Mouse (Mus musculus) forebrain, embryonic 14.5 days (tissue): ENCODE data around the gene Rock2. TPM values are rescaled to one million over a fixed set of nuclear protein-coding genes. Genes with fewer than 3 reads are reported as not detected.

Source experiments
- ATAC-seq: fragments of 200-750 bp; cut with Nextera tagmentation; 2 replicates; pipeline ENCODE4 v1.8.0; 2017; ENCODE audit warnings: mild to moderate bottlenecking, moderate library complexity
- DNase-seq: peaks from one replicate; pipeline ENCODE4 v3.0.0-alpha.2; 2015; ENCODE audit warnings: low spot score
- H3K27ac ChIP-seq: fragments of 300-500 bp; sonication (generic); 2 replicates; pipeline ENCODE4 v1.5.1; 2014; ENCODE audit warnings: low read depth, mild to moderate bottlenecking, control low read depth, low read length, moderate library complexity
- H3K27me3 ChIP-seq: fragments of 300-500 bp; sonication (generic); replicated peaks from 2 replicates; pipeline ENCODE4 v1.6.1; 2014; ENCODE audit warnings: low read length, control low read depth, mixed read lengths; ENCODE audit not compliant: control insufficient read depth, insufficient read depth
- H3K36me3 ChIP-seq: fragments of 300-500 bp; sonication (generic); 2 replicates; pipeline ENCODE4 v1.6.1; 2014; ENCODE audit warnings: low read length, control low read depth; ENCODE audit not compliant: control insufficient read depth, insufficient read depth
- H3K4me1 ChIP-seq: fragments of 300-500 bp; sonication (generic); 2 replicates; pipeline ENCODE4 v1.6.1; 2014; ENCODE audit warnings: antibody characterized with exemption, low read length, control low read depth; ENCODE audit not compliant: control insufficient read depth, insufficient read depth
- H3K4me2 ChIP-seq: fragments of 300-500 bp; sonication (generic); 2 replicates; pipeline ENCODE4 v1.6.1; 2014; ENCODE audit warnings: mild to moderate bottlenecking, control low read depth, low read length
- H3K4me3 ChIP-seq: fragments of 300-500 bp; sonication (generic); 2 replicates; pipeline ENCODE4 v1.5.1; 2014; ENCODE audit warnings: low read depth, low read length, control low read depth
- H3K9ac ChIP-seq: fragments of 300-500 bp; sonication (generic); 2 replicates; pipeline ENCODE4 v1.6.1; 2014; ENCODE audit warnings: mild to moderate bottlenecking, low read length, control low read depth, moderate library complexity
- H3K9me3 ChIP-seq: fragments of 300-500 bp; sonication (generic); replicated peaks from 2 replicates; pipeline ENCODE4 v1.6.1; 2016; ENCODE audit warnings: low read length, control low read depth, mixed read lengths; ENCODE audit not compliant: control insufficient read depth
- WGBS: fragments of 180-500 bp; shearing (Covaris S2); extraction: QIAGEN DNeasy Blood & Tissue Kit; methylation state at CpG from one replicate; pipeline ENCODE4 v1.1.7; 2014; 5-methylcytosine and 5-hydroxymethylcytosine counted together
- polyA plus RNA-seq: library from polyadenylated mRNA; unstranded; fragments of >200 nt; fragmentation: Nextera tagmentation; extraction: Ambion mirVana; gene quantifications from 2 replicates; pipeline ENCODE4 v1.2.1, GENCODE M21; 2014

The Rock2 gene
- polyA plus RNA-seq, 1 experiment from 2014 or later, result 12.1 TPM

DNA sequence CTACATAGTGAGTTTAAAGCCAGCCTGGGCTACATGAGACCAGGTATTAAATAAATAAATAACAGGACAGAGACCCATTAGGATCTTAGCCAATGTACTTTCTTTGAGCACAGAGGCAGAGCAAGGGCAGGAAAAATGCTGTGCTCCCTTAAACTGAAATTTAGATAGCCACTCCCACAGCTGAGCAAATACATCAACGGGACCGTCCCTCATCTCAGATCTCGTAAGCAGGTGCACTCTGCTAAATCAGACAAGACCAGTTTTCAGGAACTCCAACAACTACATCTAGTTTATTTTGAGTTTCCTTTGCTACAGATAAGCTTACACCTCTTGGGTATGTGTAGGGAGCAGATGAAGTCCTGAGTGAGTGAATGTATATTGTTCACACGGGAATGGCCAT lies 36.6 kb upstream of the Rock2 start:
- 91% methylated on average over 4 of the region's 4 CpGs for WGBS
- no peak for DNase-seq
- no peaks in the 10 kb centered on the region for H3K27me3 ChIP-seq
- no peaks in the 10 kb centered on the region for H3K36me3 ChIP-seq
- no peak overlapping the region for H3K9ac ChIP-seq
- ATAC-seq, result no peak
- no peak overlapping the region for H3K4me3 ChIP-seq
- no peak overlapping the region for H3K27ac ChIP-seq
- no peak overlapping the region for H3K4me2 ChIP-seq
- H3K9me3 ChIP-seq, result no peaks in the 10 kb centered on the region
- H3K4me1 ChIP-seq, result peaks cover 9% of the 10 kb centered on the region

- H3K36me3 ChIP-seq, result no peaks in the 10 kb centered on the region
- no peak for ATAC-seq
- no peak overlapping the region for H3K9ac ChIP-seq
- no peak overlapping the region for H3K27ac ChIP-seq
- no peaks in the 10 kb centered on the region for H3K9me3 ChIP-seq
- 90% methylated on average over 2 of the region's 2 CpGs for WGBS
- H3K4me2 ChIP-seq, result no peak overlapping the region
- no peak overlapping the region for H3K4me3 ChIP-seq
- no peak for DNase-seq
- H3K27me3 ChIP-seq, result no peaks in the 10 kb centered on the region
- peaks cover 9% of the 10 kb centered on the region for H3K4me1 ChIP-seq
Observed at GRCm38 (mm10) chr12:16859781-16860180, 34.9 kb upstream of the Rock2 start.

DNA sequence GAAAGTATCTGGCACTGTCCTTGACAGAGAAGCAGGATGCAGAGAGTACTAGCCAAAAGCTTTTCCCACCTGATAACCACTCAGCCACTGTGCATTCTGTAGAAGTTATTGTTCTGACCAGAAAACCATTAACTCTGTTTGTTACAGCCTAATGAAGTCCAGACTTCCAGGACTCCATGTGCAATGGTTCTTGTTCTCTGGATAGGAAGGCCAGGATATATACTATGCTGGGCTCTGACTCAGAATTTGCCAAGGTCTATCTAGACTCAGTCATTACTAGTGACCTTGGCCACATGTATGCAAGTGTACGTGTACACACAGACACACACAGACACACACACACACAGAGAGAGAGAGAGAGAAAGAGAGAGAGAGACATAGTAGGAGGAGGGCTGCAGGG lies 34.2 kb upstream of the Rock2 start:
- no peak for DNase-seq
- Histone ChIP-seq H3K4me2 (no peak overlapping the region), H3K9ac (no peak overlapping the region), H3K27me3 (no peaks in the 10 kb centered on the region), H3K36me3 (no peaks in the 10 kb centered on the region), H3K9me3 (no peaks in the 10 kb centered on the region), H3K27ac (no peak overlapping the region), H3K4me3 (no peak overlapping the region), H3K4me1 (peaks cover 5% of the 10 kb centered on the region)
- 59% methylated on average over 1 of the region's 1 CpGs for WGBS
- ATAC-seq, result no peak

GRCm38 (mm10) chr12:16860961-16861360 lies 33.7 kb upstream of the Rock2 start:
- 71% methylated on average over 3 of the region's 3 CpGs for WGBS
- DNase-seq (no peak), ATAC-seq (no peak)
- H3K9ac ChIP-seq, result no peak overlapping the region
- H3K4me2 ChIP-seq, result no peak overlapping the region
- H3K9me3 ChIP-seq, result no peaks in the 10 kb centered on the region
- no peak overlapping the region for H3K27ac ChIP-seq
- H3K27me3 ChIP-seq, result no peaks in the 10 kb centered on the region
- H3K4me1 ChIP-seq, result peaks cover 1% of the 10 kb centered on the region; the same call in 1 of the 2 replicates
- no peaks in the 10 kb centered on the region for H3K36me3 ChIP-seq
- no peak overlapping the region for H3K4me3 ChIP-seq

DNA sequence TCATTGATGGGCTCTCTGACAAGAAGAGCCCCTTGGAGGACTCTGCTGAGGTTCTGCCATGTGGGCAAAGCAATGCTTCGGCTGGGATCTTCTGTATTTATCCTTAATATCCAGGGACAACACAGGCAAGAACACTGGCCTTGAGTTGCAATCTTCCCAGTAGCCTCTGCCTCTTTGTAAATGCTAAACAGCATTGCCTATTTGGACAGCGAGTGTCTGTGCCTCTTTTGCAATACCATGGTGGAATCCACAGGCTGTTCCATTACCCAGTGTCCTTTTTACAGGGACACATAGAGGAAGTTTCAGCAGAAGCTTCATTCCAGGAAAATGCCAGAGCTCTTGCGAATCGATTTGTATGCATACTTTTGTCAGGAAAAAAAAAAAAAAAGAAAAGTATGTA lies 30.2 kb upstream of the Rock2 start:
- Histone ChIP-seq H3K4me3 (no peak overlapping the region), H3K4me2 (no peak overlapping the region), H3K9me3 (no peaks in the 10 kb centered on the region), H3K27me3 (no peaks in the 10 kb centered on the region), H3K4me1 (no peaks in the 10 kb centered on the region), H3K36me3 (no peaks in the 10 kb centered on the region), H3K27ac (no peak overlapping the region), H3K9ac (no peak overlapping the region)
- no peak for DNase-seq
- ATAC-seq, result no peak
- 87% methylated on average over 4 of the region's 4 CpGs for WGBS

- Histone ChIP-seq H3K9me3 (no peaks in the 10 kb centered on the region), H3K4me2 (no peak overlapping the region), H3K4me3 (no peak overlapping the region), H3K36me3 (no peaks in the 10 kb centered on the region), H3K4me1 (no peaks in the 10 kb centered on the region), H3K27me3 (no peaks in the 10 kb centered on the region), H3K9ac (no peak overlapping the region), H3K27ac (no peak overlapping the region)
- DNase-seq (no peak), ATAC-seq (no peak)
- WGBS, result 85% methylated on average over 3 of the region's 3 CpGs
Observed at GRCm38 (mm10) chr12:16865871-16866270, 28.8 kb upstream of the Rock2 start.

- Histone ChIP-seq H3K4me2 (no peak overlapping the region), H3K9ac (no peak overlapping the region), H3K27me3 (no peaks in the 10 kb centered on the region), H3K36me3 (no peaks in the 10 kb centered on the region), H3K4me3 (no peak overlapping the region), H3K9me3 (no peaks in the 10 kb centered on the region), H3K4me1 (no peaks in the 10 kb centered on the region), H3K27ac (no peak overlapping the region)
- ATAC-seq, result no peak
- DNase-seq, result no peak
- WGBS, result 88% methylated on average over 3 of the region's 3 CpGs
Observed at GRCm38 (mm10) chr12:16866460-16866859, 28.2 kb upstream of the Rock2 start.

DNA sequence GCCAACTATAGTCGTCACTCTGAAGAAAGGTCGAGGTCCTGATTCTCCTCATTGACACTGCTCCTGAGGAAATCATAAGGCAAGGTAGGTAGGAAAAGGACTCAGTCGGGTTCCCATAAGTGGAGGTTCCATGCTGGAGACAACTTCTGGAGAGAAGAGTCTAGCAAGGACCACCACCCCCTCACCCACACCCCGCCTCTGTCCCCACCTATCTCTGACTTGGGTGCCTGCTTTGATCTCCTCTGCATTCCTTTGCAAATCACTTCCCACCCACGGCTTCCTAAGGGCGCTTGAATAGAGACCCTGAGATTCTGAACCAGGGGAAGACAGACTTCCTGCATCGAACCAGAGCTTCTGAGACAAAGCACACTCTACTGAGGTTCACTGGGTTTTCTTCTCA lies 27.4 kb upstream of the Rock2 start:
- ATAC-seq (no peak), DNase-seq (no peak)
- Histone ChIP-seq H3K4me3 (no peak overlapping the region), H3K4me1 (no peaks in the 10 kb centered on the region), H3K36me3 (no peaks in the 10 kb centered on the region), H3K9me3 (no peaks in the 10 kb centered on the region), H3K4me2 (no peak overlapping the region), H3K27ac (no peak overlapping the region), H3K9ac (no peak overlapping the region), H3K27me3 (no peaks in the 10 kb centered on the region)
- 72% methylated on average over 7 of the region's 7 CpGs for WGBS

DNA sequence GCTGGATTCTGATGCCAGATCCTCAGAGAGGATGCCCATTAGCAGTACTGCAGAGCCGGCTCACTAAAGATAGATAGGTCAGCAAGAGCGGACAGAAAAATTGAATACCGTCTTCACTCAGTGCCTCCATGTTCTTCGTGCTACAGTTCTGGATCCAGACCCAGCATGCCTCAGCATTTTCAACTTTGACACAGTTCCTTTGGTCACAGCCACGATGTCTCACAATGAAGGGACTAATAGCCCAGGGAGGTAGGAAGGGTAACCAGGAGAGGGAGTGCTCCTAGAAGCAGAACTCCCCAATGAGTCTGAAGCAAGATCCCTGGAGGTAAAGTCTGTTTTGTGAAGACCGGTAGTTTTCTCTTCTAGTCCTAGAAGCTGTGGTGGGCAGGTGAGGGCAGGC lies 26.1 kb upstream of the Rock2 start:
- H3K4me2 ChIP-seq, result no peak overlapping the region
- WGBS, result 87% methylated on average over 6 of the region's 6 CpGs
- H3K4me3 ChIP-seq, result no peak overlapping the region
- no peaks in the 10 kb centered on the region for H3K9me3 ChIP-seq
- H3K36me3 ChIP-seq, result no peaks in the 10 kb centered on the region
- H3K27ac ChIP-seq, result no peak overlapping the region
- H3K9ac ChIP-seq, result no peak overlapping the region
- ATAC-seq, result no peak
- no peak for DNase-seq
- no peaks in the 10 kb centered on the region for H3K4me1 ChIP-seq
- H3K27me3 ChIP-seq, result no peaks in the 10 kb centered on the region
